In the genomic region with DNA sequence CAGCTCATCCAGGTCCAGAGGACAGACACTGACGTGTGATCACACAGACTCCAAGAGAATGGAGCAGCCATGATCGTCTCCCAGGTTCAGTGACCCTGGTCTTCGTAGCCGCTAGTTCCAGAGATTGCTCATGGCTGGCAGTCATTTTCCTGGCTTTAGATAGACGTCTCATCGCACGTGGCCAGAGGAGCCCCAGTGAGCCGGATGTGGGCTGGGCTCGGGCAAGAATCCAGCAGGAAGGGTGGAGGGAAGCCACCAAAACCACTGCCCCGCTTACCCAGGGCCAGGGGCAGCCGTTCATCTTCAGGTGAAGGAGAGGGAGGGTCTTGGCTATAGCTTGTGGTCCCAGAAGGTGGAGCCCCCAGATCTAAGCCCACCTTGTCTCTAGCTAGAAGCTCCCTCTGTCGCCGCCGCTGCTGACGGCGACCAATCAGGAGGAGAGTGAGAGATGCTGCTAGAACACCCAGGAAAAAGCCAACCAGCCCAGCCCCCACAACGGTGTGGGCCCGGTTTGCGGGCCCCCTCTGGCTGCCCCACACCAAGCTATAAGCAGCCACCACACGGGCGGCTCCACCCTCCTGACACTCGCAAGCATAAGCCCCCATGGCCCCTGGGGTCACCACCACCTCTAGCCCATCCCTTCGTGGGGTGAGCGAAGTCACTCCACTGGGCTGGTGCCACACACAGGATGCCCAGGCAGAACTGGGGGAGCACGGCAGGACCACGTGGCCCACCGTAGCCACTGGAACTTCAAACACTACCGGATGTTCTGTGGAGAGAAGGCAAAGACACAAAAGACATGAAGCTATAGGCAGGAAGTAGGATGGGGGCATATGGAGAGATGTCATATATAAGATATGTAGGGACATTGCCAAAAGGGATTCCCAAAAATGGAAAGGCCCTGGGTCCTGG, we compare ENCODE assay signal across 10 mouse cellular contexts. TPM values are rescaled to one million over a fixed set of nuclear protein-coding genes. Genes with fewer than 3 reads are reported as not detected.
DNase-seq lines count a peak whose midpoint lies in the region; ATAC-seq and TF ChIP-seq lines count a peak whose summit lies in the region.
"Had no signal": no experiment of that assay in that cellular context is flagged by ENCODE, and none has a peak within 500 bp of the region (broad histone marks: within the 10 kb centered on the region; RNA-seq: fewer than 3 reads in every experiment).

No protein-coding gene starts in this region.

- H3K4me3 ChIP-seq in bone marrow macrophage, adult 2 months (ENCODE audit: insufficient read depth, low read length): peak overlapping the region; percentile 51
- H3K4me3 ChIP-seq: limb, embryonic 10.5 days had no signal

- no peak overlapping the region for H3K27ac ChIP-seq in bone marrow macrophage, adult 2 months (ENCODE audit: insufficient read depth, low read depth, low read length)
- H3K27ac ChIP-seq: limb, embryonic 10.5 days had no signal

- TF ChIP-seq CTCF in bone marrow macrophage, adult 2 months (IDR thresholded peaks at IDR 0.05; ENCODE audit: low read depth, low read length): no peak

- DNase-seq in cerebellum, adult 9-10 months: peak; percentile 31
- peak; percentile 55 for DNase-seq in 3134 (ENCODE audit: extremely low read depth, insufficient read length, low spot score)
- no peak for DNase-seq in ovary, postnatal 14 days (ENCODE audit: low spot score)
- DNase-seq in right cerebral cortex, adult 18-20 months: no peak
- DNase-seq in layer of hippocampus, adult 8-10 months (ENCODE audit: low spot score in 2 of 2): no peak

- peaks cover 22% of the 10 kb centered on the region for H3K4me1 ChIP-seq in bone marrow macrophage, adult 2 months (ENCODE audit: control insufficient read depth, insufficient read depth, low read length)
- H3K4me1 ChIP-seq: limb, embryonic 10.5 days had no signal

- no peak for TF ChIP-seq POLR2A in bone marrow macrophage, adult 2 months (IDR thresholded peaks at IDR 0.05; ENCODE audit: borderline replicate concordance, low read depth, low read length)

- ATAC-seq in cerebellum, adult (ENCODE audit: insufficient number of reproducible peaks, low FRiP score, low TSS enrichment): no peak
- ATAC-seq in megakaryocyte, adult 5-6 weeks (ENCODE audit: poor library complexity, severe bottlenecking): peak; percentile 67

RNA-seq across cellular contexts. Expression of a gene that starts 26.0 kb away (rescaled TPM):
- polyA plus RNA-seq in bone marrow macrophage, adult 2 months (2012; ENCODE audit: insufficient read depth, insufficient read length, missing spikeins): not detected in 2 replicates
- total RNA-seq in megakaryocyte, adult 5-6 weeks (2015): 1.4 and 2.5 TPM in 2 replicates
- total RNA-seq in megakaryocyte, adult 5-6 weeks (2017): 0.29 and 1.6 TPM in 2 replicates
- 10 to 100 TPM; 33.5 to 44.9 (median 40.1) TPM for total RNA-seq in layer of hippocampus, adult 8-10 months (2022)

RNA-seq across cellular contexts. Expression of a gene that starts 33.1 kb away (rescaled TPM):
- polyA plus RNA-seq in bone marrow macrophage, adult 2 months (2012; ENCODE audit: insufficient read depth, insufficient read length, missing spikeins): 2.4 and 7.0 TPM in 2 replicates
- 0.98 and 1.1 TPM in 2 replicates for total RNA-seq in megakaryocyte, adult 5-6 weeks (2015)
- 1.5 and 3.5 TPM in 2 replicates for total RNA-seq in megakaryocyte, adult 5-6 weeks (2017)
- under 1 TPM in 2 of 4 experiments, not detected in 2; 0.18 to 0.23 TPM for total RNA-seq in layer of hippocampus, adult 8-10 months (2022)
- polyA plus RNA-seq: neural tube, embryonic 14.5 days had no signal

Comparison
In these comparisons a context has a peak if more than half of its experiments do, and no peak if none do; other contexts are left out.
1. DNase-seq: peak in cerebellum, adult 9-10 months (single experiment) and 3134 (single experiment); none in ovary, postnatal 14 days (single experiment), right cerebral cortex, adult 18-20 months (single experiment) and layer of hippocampus, adult 8-10 months (0 of 2).
2. RNA of a gene that starts 26.0 kb away (total RNA-seq): 33.5 to 44.9 TPM in layer of hippocampus, adult 8-10 months; 0.29 to 2.5 TPM in megakaryocyte, adult 5-6 weeks; every median in the first group is over 4 times any median in the second.